Mouse (Mus musculus): ENCODE measurements at regions not wholly inside any gene's neighbourhood (a gene's known extent, or its start where the extent isn't known, plus 50 kb on each side); places are given as distances from the start of the nearest gene placed in this dataset.

DNA sequence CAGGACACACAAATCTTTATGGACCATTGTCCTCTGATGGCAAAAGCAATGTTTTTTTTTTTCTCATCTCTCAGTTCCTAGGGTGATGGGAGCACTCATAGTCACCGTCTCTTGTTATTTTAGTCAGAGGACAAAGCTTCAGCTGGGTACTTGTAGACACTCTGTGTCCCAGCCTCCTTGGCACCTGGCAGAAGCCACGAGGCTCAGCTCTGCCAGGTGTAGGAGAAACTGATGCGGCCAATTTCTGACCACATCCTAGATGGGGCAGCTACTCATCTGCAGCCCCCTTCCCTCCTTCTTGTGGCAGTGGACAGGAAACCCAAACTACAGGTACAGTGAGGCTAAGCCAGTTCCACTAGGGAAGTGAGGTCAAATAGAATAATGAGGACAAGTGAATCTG is 70.1 kb downstream of the Mtx3 start:
- no peak for TF ChIP-seq POLR2A (IDR thresholded peaks at IDR 0.05; ENCODE audit: borderline replicate concordance, extremely low read depth, low read depth, low read length)
- no peak for TF ChIP-seq CTCF (IDR thresholded peaks at IDR 0.05; ENCODE audit: insufficient read depth, low read length)
